Mouse (Mus musculus) liver, adult (tissue): ENCODE results near the gene Setd6.

Experiments used
- GATA4 ChIP-seq: IDR thresholded peaks from 2 replicates; pipeline ENCODE4 v1.6.1; 2014; ENCODE audit warnings: mild to moderate bottlenecking, low read length; ENCODE audit not compliant: insufficient replicate concordance

Setd6 gene

DNA sequence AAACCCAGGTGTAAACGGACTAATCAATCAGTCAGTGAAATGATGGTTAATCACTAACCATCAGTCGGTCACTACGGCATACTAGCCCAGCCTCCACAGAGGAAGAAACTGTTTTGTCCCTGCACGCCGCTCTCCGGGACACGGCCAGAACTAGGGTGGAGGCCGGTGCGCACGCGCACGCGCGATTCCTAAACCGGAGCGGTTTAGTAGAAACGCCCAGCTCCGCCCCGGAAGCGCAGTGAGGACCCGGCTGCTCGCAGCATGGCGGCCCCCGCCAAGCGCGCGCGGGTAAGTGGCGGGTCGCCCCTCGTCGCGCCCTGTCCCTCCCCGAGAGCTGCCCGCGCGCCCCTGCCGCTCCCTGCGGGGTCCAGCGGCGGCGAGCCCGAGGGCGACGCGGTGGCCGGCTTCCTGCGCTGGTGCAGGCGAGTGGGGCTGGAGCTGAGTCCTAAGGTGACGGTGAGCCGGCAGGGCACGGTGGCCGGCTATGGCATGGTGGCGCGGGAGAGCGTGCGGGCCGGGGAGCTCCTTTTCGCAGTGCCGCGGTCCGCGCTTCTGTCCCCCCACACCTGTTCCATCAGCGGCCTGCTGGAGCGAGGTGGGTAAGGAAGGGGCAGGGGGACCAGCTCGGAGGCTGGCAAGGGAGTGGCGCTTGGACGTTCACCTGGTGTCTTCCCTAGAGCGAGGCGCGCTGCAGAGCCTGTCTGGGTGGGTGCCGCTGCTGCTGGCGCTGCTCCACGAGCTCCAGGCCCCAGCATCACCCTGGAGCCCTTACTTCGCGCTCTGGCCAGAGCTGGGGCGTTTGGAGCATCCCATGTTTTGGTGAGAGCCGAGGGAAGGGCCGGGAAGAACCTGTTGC lies at the start of gene Setd6:
Setd6 (plus strand) TSS at position 206 of the 856 bp plus-strand sequence.
- no peak for TF ChIP-seq GATA4

- no peak for TF ChIP-seq GATA4
Measured at GRCm38 (mm10) chr8:95668163-95668958, 47.3 kb upstream of the Setd6 start.

GRCm38 (mm10) chr8:95669967-95670366 lies 45.7 kb upstream of the Setd6 start:
- no peak for TF ChIP-seq GATA4

- TF ChIP-seq GATA4 = no peak
Measured at GRCm38 (mm10) chr8:95671861-95672260, 43.8 kb upstream of the Setd6 start.

GRCm38 (mm10) chr8:95672811-95673210 lies 42.9 kb upstream of the Setd6 start:
- no peak for TF ChIP-seq GATA4

DNA sequence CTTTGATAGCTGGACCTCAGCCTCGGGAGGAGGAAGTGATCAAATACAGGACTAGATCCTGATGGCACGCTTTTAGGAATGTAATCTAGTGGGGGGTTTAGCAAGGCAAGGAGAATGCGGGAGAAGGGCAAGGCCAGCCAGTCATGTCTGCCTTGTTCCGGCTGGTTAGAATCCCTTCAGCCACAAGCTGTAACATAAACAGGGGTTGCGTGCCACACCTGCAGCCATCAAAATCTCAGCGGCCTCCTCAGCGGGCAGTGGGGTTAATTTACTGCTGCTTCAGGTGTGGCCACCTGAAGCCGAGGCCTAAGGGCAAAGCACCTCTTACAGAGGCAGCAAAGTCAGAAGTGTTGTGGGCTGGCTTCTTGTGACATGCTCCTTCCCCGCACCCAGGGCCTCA lies 39.0 kb upstream of the Setd6 start, which contains the start of gene Ndrg4:
Ndrg4 (plus strand) TSS at position 350 of the 400 bp plus-strand sequence.
- TF ChIP-seq GATA4 = no peak

GRCm38 (mm10) chr8:95677591-95678023 lies 38.1 kb upstream of the Setd6 start:
- TF ChIP-seq GATA4 = no peak

GRCm38 (mm10) chr8:95678024-95678611 lies 37.6 kb upstream of the Setd6 start:
- TF ChIP-seq GATA4 = no peak

DNA sequence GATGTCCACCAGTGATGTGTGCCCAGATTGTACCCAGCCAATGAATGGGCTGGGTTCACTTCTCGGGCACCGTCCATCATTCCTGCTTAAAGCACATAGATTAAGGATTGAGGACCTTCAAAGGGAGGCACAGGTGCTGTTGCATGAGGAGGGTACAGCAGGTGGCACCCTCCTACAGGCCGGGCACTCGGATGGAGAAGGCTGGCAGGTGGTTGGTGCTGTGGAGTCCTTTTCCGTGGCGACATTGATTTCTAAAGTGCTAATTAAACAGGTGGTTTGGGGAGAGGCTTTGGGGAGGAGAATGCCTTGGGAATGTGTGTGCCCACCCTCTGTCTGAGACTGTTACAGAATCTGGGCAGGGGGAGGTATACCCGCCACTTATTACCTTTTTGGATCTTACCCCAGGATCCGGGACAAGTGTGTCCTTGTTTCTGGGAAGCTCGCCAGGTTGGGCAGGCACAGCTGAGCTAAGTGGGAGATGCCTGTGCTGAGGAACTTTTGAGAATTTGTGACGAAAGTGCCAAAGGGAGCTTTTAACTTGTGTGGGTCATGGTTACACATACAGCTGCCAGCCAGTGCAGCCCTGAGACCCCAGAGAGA lies 27.5 kb upstream of the Setd6 start:
- TF ChIP-seq GATA4 = no peak

GRCm38 (mm10) chr8:95690929-95691541 lies 24.6 kb upstream of the Setd6 start:
- TF ChIP-seq GATA4 = no peak

- no peak for TF ChIP-seq GATA4
Measured at GRCm38 (mm10) chr8:95694631-95695030, 21.1 kb upstream of the Setd6 start.

GRCm38 (mm10) chr8:95696661-95697060 lies 19.0 kb upstream of the Setd6 start:
- no peak for TF ChIP-seq GATA4

DNA sequence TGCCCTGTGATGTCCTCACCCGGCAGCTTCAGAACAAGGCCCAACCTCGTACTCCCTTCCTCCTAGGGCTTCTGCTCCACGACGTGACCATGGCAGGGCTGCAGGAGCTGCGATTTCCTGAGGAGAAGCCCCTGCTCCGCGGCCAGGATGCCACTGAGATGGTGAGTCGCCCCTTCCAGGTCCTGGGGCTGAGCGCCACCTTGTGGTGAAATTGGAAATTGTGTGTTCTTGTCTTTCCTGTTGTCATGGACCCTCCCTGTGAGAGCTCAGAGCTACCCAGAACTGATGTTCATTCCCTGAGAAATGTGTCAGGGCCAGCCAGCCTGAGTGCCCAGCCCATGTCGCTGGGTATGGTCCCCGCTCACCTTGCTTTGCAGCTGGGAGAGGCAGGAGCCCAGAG lies 18.6 kb upstream of the Setd6 start:
- no peak for TF ChIP-seq GATA4

DNA sequence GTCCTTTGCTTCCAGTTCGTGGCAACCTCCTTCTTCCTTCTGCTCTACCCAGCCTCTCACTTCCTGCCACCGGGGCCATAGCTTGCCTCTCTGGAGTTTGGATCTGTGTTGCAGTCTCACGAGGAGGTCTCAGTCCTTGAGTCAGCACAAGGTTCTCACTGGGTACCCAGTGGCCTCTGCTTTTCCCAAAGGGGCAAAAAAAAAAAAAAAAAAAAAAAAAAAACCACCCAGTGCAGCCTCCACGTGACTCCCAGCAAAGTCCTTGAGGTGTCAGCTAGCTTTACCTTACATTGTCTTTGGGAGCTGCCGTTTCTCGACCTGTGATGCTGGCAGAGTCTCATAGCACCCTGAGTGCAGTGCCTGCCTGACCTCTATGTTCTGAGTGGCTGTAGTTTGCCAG lies 17.5 kb upstream of the Setd6 start:
- TF ChIP-seq GATA4 = no peak

DNA sequence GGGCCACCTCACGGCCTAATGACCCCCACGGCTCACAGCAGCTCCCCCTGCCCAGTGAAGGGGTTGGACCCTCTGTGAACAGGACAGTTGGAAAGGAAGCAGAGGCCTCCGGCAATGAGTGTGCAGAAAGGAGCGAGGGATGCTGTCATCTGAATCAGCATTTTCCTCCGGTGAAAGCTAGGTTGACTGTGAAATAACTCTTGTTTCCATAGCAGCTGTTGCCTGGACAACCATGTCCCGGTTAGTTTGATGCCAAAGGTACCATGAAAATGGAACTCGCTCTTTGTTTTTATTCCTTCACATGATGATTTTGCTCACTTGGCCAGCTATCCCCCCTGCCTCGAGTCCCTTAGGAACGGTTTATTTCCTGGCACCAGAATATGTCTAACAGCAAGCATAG lies 15.4 kb upstream of the Setd6 start:
- no peak for TF ChIP-seq GATA4
